Mouse (Mus musculus): ENCODE data around the gene Wscd2.

DNA sequence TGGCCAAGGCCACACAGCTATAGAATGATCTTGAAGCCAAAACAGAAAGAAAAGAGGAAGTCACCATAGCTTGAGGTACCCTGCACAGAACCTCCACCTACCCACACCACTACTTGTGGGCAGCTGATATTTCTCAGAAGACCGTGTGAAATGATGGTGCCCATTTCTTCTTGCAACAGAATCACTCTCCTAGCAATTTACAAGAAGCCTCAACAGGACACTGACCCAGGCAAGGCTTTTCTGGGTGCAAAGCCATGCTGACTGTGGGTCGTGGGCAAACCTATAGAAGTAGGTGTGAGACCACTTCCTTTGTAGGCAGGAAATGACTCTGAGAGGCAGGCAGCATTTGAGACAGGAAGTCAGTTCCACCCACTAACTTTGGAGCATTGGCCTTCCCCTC lies 49.3 kb downstream of the Wscd2 start:
- TF ChIP-seq POLR2A (IDR thresholded peaks at IDR 0.05; ENCODE audit: borderline replicate concordance, extremely low read depth, insufficient read depth, insufficient read length, poor library complexity, severe bottlenecking) (no peak), CTCF (IDR thresholded peaks at IDR 0.05; ENCODE audit: borderline replicate concordance, extremely low read depth, insufficient read depth, insufficient read length) (no peak)
